Mouse (Mus musculus): ENCODE results near the gene Entr1. TPM values are rescaled to one million over a fixed set of nuclear protein-coding genes. Genes with fewer than 3 reads are reported as not detected.

The Entr1 gene
- polyA plus RNA-seq, 1 experiment from 2014 or later, result 137 TPM

- H3K27ac ChIP-seq (ENCODE audit: low read depth, low read length), result no peak overlapping the region
- H3K27me3 ChIP-seq (ENCODE audit: control insufficient read depth, insufficient read depth, low read length), result no peaks in the 10 kb centered on the region
- H3K4me2 ChIP-seq (ENCODE audit: low read depth, low read length, severe bottlenecking), result no peak overlapping the region
- no peak for ATAC-seq (replicated peaks; ENCODE audit: low FRiP score)
- WGBS, result 95% methylated on average over 6 of the region's 6 CpGs
- no peak for DNase-seq (ENCODE audit: low spot score)
- H3K9me3 ChIP-seq (ENCODE audit: control insufficient read depth, low read length), result no peaks in the 10 kb centered on the region
- H3K4me3 ChIP-seq (ENCODE audit: low read depth, low read length), result no peak overlapping the region
- no peak overlapping the region for H3K9ac ChIP-seq (ENCODE audit: low read length)
- no peaks in the 10 kb centered on the region; the same call in 1 of the 2 replicates for H3K36me3 ChIP-seq (ENCODE audit: control insufficient read depth, insufficient read depth, low read length)
- no peaks in the 10 kb centered on the region for H3K4me1 ChIP-seq (replicated peaks; ENCODE audit: control insufficient read depth, insufficient read depth, low read length)
Measured at GRCm38 (mm10) chr2:26359983-26360382, 29.1 kb downstream of the Entr1 start.

- DNase-seq (ENCODE audit: low spot score), result no peak
- no peak for ATAC-seq (replicated peaks; ENCODE audit: low FRiP score)
- Histone ChIP-seq H3K9ac (ENCODE audit: low read length) (no peak overlapping the region), H3K4me1 (replicated peaks; ENCODE audit: control insufficient read depth, insufficient read depth, low read length) (no peaks in the 10 kb centered on the region), H3K36me3 (ENCODE audit: control insufficient read depth, insufficient read depth, low read length) (no peaks in the 10 kb centered on the region), H3K4me2 (ENCODE audit: low read depth, low read length, severe bottlenecking) (no peak overlapping the region), H3K4me3 (ENCODE audit: low read depth, low read length) (no peak overlapping the region), H3K9me3 (ENCODE audit: control insufficient read depth, low read length) (no peaks in the 10 kb centered on the region), H3K27ac (ENCODE audit: low read depth, low read length) (no peak overlapping the region), H3K27me3 (ENCODE audit: control insufficient read depth, insufficient read depth, low read length) (no peaks in the 10 kb centered on the region)
- 87% methylated on average over 13 of the region's 13 CpGs for WGBS
Measured at GRCm38 (mm10) chr2:26358667-26359320, 30.3 kb downstream of the Entr1 start.

GRCm38 (mm10) chr2:26357484-26357883 lies 31.6 kb downstream of the Entr1 start:
- no peaks in the 10 kb centered on the region for H3K9me3 ChIP-seq (ENCODE audit: control insufficient read depth, low read length)
- H3K27me3 ChIP-seq (ENCODE audit: control insufficient read depth, insufficient read depth, low read length), result no peaks in the 10 kb centered on the region
- H3K4me2 ChIP-seq (ENCODE audit: low read depth, low read length, severe bottlenecking), result no peak overlapping the region
- H3K27ac ChIP-seq (ENCODE audit: low read depth, low read length), result no peak overlapping the region
- DNase-seq (ENCODE audit: low spot score) (no peak), ATAC-seq (replicated peaks; ENCODE audit: low FRiP score) (no peak)
- H3K36me3 ChIP-seq (ENCODE audit: control insufficient read depth, insufficient read depth, low read length), result no peaks in the 10 kb centered on the region
- WGBS, result 41% methylated on average over 15 of the region's 15 CpGs
- no peaks in the 10 kb centered on the region for H3K4me1 ChIP-seq (replicated peaks; ENCODE audit: control insufficient read depth, insufficient read depth, low read length)
- H3K9ac ChIP-seq (ENCODE audit: low read length), result no peak overlapping the region
- no peak overlapping the region for H3K4me3 ChIP-seq (ENCODE audit: low read depth, low read length)

- 72% methylated on average over 7 of the region's 7 CpGs for WGBS
- Histone ChIP-seq H3K4me3 (ENCODE audit: low read depth, low read length) (no peak overlapping the region), H3K9ac (ENCODE audit: low read length) (no peak overlapping the region), H3K27me3 (ENCODE audit: control insufficient read depth, insufficient read depth, low read length) (no peaks in the 10 kb centered on the region), H3K9me3 (ENCODE audit: control insufficient read depth, low read length) (no peaks in the 10 kb centered on the region), H3K36me3 (ENCODE audit: control insufficient read depth, insufficient read depth, low read length) (no peaks in the 10 kb centered on the region), H3K4me2 (ENCODE audit: low read depth, low read length, severe bottlenecking) (no peak overlapping the region), H3K27ac (ENCODE audit: low read depth, low read length) (no peak overlapping the region), H3K4me1 (replicated peaks; ENCODE audit: control insufficient read depth, insufficient read depth, low read length) (no peaks in the 10 kb centered on the region)
- no peak for DNase-seq (ENCODE audit: low spot score)
- ATAC-seq (replicated peaks; ENCODE audit: low FRiP score), result no peak
Measured at GRCm38 (mm10) chr2:26356678-26357077, 32.4 kb downstream of the Entr1 start.

- H3K9me3 ChIP-seq (ENCODE audit: control insufficient read depth, low read length), result no peaks in the 10 kb centered on the region
- no peak overlapping the region for H3K9ac ChIP-seq (ENCODE audit: low read length)
- H3K36me3 ChIP-seq (ENCODE audit: control insufficient read depth, insufficient read depth, low read length), result no peaks in the 10 kb centered on the region
- H3K27ac ChIP-seq (ENCODE audit: low read depth, low read length), result no peak overlapping the region
- H3K4me1 ChIP-seq (replicated peaks; ENCODE audit: control insufficient read depth, insufficient read depth, low read length), result peaks cover under 1% of the 10 kb centered on the region; the same call in 1 of the 2 replicates
- ATAC-seq (replicated peaks; ENCODE audit: low FRiP score) (no peak), DNase-seq (ENCODE audit: low spot score) (no peak)
- no peaks in the 10 kb centered on the region for H3K27me3 ChIP-seq (ENCODE audit: control insufficient read depth, insufficient read depth, low read length)
- no peak overlapping the region for H3K4me3 ChIP-seq (ENCODE audit: low read depth, low read length)
- H3K4me2 ChIP-seq (ENCODE audit: low read depth, low read length, severe bottlenecking), result no peak overlapping the region
- 84% methylated on average over 4 of the region's 4 CpGs for WGBS
Measured at GRCm38 (mm10) chr2:26356231-26356630, 32.9 kb downstream of the Entr1 start.

GRCm38 (mm10) chr2:26354401-26354800 lies 34.7 kb downstream of the Entr1 start:
- Histone ChIP-seq H3K4me2 (ENCODE audit: low read depth, low read length, severe bottlenecking) (no peak overlapping the region), H3K9ac (ENCODE audit: low read length) (no peak overlapping the region), H3K9me3 (ENCODE audit: control insufficient read depth, low read length) (no peaks in the 10 kb centered on the region), H3K27me3 (ENCODE audit: control insufficient read depth, insufficient read depth, low read length) (no peaks in the 10 kb centered on the region), H3K4me1 (replicated peaks; ENCODE audit: control insufficient read depth, insufficient read depth, low read length) (peaks cover 9% of the 10 kb centered on the region), H3K27ac (ENCODE audit: low read depth, low read length) (no peak overlapping the region), H3K4me3 (ENCODE audit: low read depth, low read length) (no peak overlapping the region), H3K36me3 (ENCODE audit: control insufficient read depth, insufficient read depth, low read length) (no peaks in the 10 kb centered on the region)
- no peak for DNase-seq (ENCODE audit: low spot score)
- no peak for ATAC-seq (replicated peaks; ENCODE audit: low FRiP score)
- 92% methylated on average over 4 of the region's 4 CpGs for WGBS

- Histone ChIP-seq H3K27me3 (ENCODE audit: control insufficient read depth, insufficient read depth, low read length) (no peaks in the 10 kb centered on the region), H3K4me3 (ENCODE audit: low read depth, low read length) (peak overlapping the region; percentile 82), H3K27ac (ENCODE audit: low read depth, low read length) (no peak overlapping the region), H3K9me3 (ENCODE audit: control insufficient read depth, low read length) (no peaks in the 10 kb centered on the region), H3K4me1 (replicated peaks; ENCODE audit: control insufficient read depth, insufficient read depth, low read length) (peaks cover 9% of the 10 kb centered on the region), H3K4me2 (ENCODE audit: low read depth, low read length, severe bottlenecking) (peak overlapping the region; percentile 89), H3K36me3 (ENCODE audit: control insufficient read depth, insufficient read depth, low read length) (no peaks in the 10 kb centered on the region), H3K9ac (ENCODE audit: low read length) (no peak overlapping the region)
- WGBS, result 90% methylated on average over 11 of the region's 11 CpGs
- no peak for DNase-seq (ENCODE audit: low spot score)
- ATAC-seq (replicated peaks; ENCODE audit: low FRiP score), result no peak
Measured at GRCm38 (mm10) chr2:26353066-26353980, 35.8 kb downstream of the Entr1 start.

GRCm38 (mm10) chr2:26352291-26352910 lies 36.7 kb downstream of the Entr1 start:
- no peaks in the 10 kb centered on the region for H3K9me3 ChIP-seq (ENCODE audit: control insufficient read depth, low read length)
- no peak overlapping the region for H3K27ac ChIP-seq (ENCODE audit: low read depth, low read length)
- peak overlapping the region; percentile 82 for H3K4me3 ChIP-seq (ENCODE audit: low read depth, low read length)
- no peaks in the 10 kb centered on the region for H3K27me3 ChIP-seq (ENCODE audit: control insufficient read depth, insufficient read depth, low read length)
- H3K4me1 ChIP-seq (replicated peaks; ENCODE audit: control insufficient read depth, insufficient read depth, low read length), result peaks cover 9% of the 10 kb centered on the region
- peak; percentile 45 for ATAC-seq (replicated peaks; ENCODE audit: low FRiP score)
- peak; percentile 71 for DNase-seq (ENCODE audit: low spot score)
- peak overlapping the region; percentile 92 for H3K9ac ChIP-seq (ENCODE audit: low read length)
- peak overlapping the region; percentile 89 for H3K4me2 ChIP-seq (ENCODE audit: low read depth, low read length, severe bottlenecking)
- WGBS, result 3% methylated on average over 35 of the region's 36 CpGs
- H3K36me3 ChIP-seq (ENCODE audit: control insufficient read depth, insufficient read depth, low read length), result no peaks in the 10 kb centered on the region

Data from forebrain, embryonic 11.5 days (tissue).